Mouse (Mus musculus): Measurements from ENCODE around the gene Pkd1l2.

Pkd1l2 gene

GRCm38 (mm10) chr8:117031476-117031875, 50.8 kb downstream of the Pkd1l2 start:
- no peak for DNase-seq

GRCm38 (mm10) chr8:117028686-117029085, 53.6 kb downstream of the Pkd1l2 start:
- DNase-seq: no peak

GRCm38 (mm10) chr8:117027601-117028000, 54.6 kb downstream of the Pkd1l2 start:
- no peak for DNase-seq

- no peak for DNase-seq
These were observed 59.8 kb downstream of the Pkd1l2 start for GRCm38 (mm10) chr8:117022297-117022993.

- no peak for DNase-seq
These were observed 62.6 kb downstream of the Pkd1l2 start for GRCm38 (mm10) chr8:117019323-117020275.

- DNase-seq: no peak
These were observed 64.4 kb downstream of the Pkd1l2 start for GRCm38 (mm10) chr8:117017896-117018295.

GRCm38 (mm10) chr8:117017006-117017405, 65.2 kb downstream of the Pkd1l2 start:
- DNase-seq: no peak

- no peak for DNase-seq
These were observed 66.6 kb downstream of the Pkd1l2 start for GRCm38 (mm10) chr8:117015670-117016069.

GRCm38 (mm10) chr8:117011366-117011765, 70.9 kb downstream of the Pkd1l2 start:
- DNase-seq: no peak

GRCm38 (mm10) chr8:116994016-116994716, 88.1 kb downstream of the Pkd1l2 start:
- DNase-seq: peak; percentile 23

GRCm38 (mm10) chr8:116993095-116993867, 89.0 kb downstream of the Pkd1l2 start, which contains the start of gene Gcsh:
TSS of gene Gcsh (minus strand) at chr8:116993537.
- DNase-seq: peak; percentile 98

GRCm38 (mm10) chr8:116992176-116992971, 89.9 kb downstream of the Pkd1l2 start:
- DNase-seq: no peak

- DNase-seq: no peak
These were observed 91.0 kb downstream of the Pkd1l2 start for GRCm38 (mm10) chr8:116991241-116991640.

- no peak for DNase-seq
These were observed 92.4 kb downstream of the Pkd1l2 start for GRCm38 (mm10) chr8:116989842-116990241.

GRCm38 (mm10) chr8:116980117-116980516, 102.1 kb downstream of the Pkd1l2 start:
- peak; percentile 55 for DNase-seq

- peak; percentile 98 for DNase-seq
These were observed 103.5 kb downstream of the Pkd1l2 start, which contains the start of gene 1700030J22Rik for GRCm38 (mm10) chr8:116978631-116979256. TSS of gene 1700030J22Rik (minus strand) at chr8:116978959.

- no peak for DNase-seq
These were observed 104.2 kb downstream of the Pkd1l2 start for GRCm38 (mm10) chr8:116978052-116978451.

- DNase-seq: no peak
These were observed 106.6 kb downstream of the Pkd1l2 start for GRCm38 (mm10) chr8:116975606-116976005.

GRCm38 (mm10) chr8:116975066-116975465, 107.2 kb downstream of the Pkd1l2 start:
- DNase-seq: no peak

- DNase-seq: no peak
These were observed 112.7 kb downstream of the Pkd1l2 start for GRCm38 (mm10) chr8:116969531-116969930.

GRCm38 (mm10) chr8:116954415-116954814, 127.8 kb downstream of the Pkd1l2 start:
- no peak for DNase-seq

Data from cerebellum, adult 9-11 months (tissue).